Mouse (Mus musculus) right cerebral cortex, adult 2 months (tissue): Measurements from ENCODE around the gene Mta3.
"Not testable (repeated sequence)": the region's sequence is repeated elsewhere in the genome, so short reads cannot be mapped to it uniquely, and the experiment has no call there.

Experiments used
- DNase-seq, 2 experiments: peaks; one replicate each; pipeline ENCODE4 v3.0.0; 2021 to 2022; ENCODE audit warnings: low spot score in 2 of 2

The Mta3 gene

DNA sequence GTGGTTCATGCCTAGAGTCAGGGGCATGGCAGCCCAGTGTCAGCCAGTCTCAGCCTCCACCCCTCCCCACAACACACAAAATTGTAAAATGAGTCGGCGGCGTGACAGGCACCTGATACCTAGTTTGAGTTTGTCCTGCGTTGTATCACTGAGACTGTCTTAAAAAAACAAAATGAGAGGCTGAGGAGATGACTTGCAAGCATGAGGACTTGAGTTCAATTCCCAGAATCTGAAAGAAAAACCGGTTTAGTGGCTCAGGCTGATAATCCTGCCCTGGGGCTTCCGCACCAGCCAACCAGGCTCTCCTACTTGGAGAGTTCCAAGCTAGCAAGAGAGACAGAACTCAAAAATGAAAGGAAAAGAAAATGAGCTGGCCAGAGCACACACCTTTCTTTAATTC lies 2.9 kb downstream of the Mta3 start:
- no peak for DNase-seq

DNA sequence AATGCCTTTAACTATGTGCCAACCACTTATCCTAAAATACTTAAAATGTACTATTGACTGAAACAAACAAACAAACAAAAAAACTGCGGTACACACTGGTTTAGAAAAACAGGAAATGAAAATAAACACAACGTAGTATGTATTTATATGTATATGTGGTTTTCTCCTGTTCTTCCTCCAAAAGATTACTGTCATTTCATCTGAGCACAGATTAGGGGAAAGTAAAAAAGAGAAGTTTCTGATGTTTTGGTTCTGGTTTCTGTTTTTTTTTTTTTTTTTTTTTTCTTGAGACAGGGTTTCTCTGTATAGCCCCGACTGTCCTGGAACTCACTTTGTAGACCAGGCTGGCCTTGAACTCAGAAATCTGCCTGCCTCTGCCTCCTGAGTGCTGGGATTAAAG lies 3.6 kb downstream of the Mta3 start:
- not testable (repeated sequence) for DNase-seq

DNA sequence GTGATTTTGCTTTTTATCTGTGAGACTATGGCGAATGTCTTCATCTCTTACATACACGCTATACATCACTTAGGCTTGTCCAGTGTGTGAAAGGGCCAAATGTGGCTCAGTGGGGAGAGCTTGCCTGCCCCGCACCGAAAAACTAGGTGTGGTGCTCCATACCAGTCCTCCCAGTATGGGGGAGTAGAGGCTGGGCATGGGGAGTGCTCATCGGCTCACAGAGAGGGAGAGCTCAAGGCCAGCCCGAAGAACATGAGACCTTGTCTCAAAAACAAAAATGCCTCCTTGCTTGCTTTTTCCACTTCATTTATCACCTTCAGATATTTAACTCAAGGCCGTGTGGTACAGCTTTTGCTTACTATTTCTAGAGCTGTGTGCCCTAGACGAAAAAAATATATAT lies 4.7 kb downstream of the Mta3 start:
- DNase-seq: no peak

DNA sequence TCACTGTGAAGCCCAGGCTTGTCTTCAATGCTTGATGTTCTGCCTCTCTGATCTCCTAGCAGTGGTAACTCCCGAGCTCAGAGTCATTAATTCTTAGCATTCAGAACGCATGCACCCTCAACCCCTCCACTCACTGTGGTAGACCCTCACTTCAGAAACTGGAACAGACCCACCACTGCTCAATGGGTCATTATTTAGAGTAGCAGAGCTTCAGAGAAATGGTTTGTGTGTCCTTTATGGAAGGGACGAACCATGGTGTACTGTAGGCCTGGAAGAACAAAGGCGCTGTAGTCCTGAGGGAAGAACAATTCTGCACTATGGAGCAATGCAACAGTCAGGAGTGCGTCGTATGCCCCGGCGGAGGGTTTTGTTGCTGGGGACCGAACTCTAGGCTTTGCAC lies 6.4 kb downstream of the Mta3 start:
- no peak for DNase-seq

DNA sequence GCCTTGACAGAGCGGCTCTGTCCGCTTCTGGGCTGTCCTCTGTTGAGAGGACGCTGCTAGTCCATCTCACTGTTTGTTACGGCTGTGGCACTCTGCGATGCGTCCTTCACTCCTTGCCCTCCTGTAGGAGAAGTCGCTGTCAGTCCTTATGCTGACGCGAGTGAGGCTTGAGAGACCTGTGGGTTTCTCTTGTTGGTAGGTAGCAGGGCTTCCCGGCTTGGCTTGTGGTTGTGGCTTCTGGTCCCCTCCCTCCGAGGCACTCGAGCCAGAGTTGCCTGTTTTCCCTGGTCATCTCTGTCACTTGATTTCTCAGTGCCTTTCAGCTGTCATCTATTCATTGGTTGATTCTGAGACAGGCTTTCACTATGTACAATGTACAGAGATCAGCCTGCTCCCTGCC lies 14.5 kb downstream of the Mta3 start:
- DNase-seq: no peak

DNA sequence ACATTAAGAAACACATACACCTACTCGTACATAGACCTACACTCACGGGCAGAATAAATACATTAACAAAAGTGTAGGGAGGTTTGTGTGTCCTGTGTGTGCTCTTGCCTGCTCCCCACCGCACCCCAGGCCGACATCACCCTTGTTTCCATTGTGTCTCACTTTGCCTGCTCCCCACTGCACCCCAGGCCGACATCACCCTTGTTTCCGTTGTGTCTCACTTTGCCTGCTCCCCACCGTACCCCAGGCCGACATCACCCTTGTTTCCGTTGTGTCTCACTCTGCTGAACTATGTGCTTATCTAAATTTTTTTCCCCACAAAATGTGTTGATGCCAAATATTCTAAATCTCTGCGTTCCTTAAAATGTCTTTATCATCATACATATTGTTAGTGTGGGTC lies 15.2 kb downstream of the Mta3 start:
- no peak for DNase-seq

DNA sequence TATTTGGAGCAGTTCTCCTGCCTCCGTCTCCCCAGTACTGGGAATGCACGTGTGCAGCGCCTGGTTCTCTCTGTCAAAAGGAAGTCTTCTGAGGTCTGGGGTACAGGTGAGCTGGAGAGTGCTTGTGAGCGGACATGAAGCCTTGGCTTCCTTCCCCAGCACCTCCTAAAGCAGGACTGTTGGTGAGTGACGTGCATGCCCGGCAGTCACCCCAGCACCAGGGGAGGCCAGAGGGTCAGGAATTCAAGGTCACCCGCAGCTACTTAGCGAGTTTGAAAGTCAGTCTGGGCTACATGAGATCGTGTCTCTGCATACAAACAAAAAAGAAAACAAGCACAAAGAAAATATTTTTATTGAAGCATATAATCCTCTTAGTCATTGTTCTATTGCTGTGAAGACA lies 17.1 kb downstream of the Mta3 start:
- DNase-seq: no peak

DNA sequence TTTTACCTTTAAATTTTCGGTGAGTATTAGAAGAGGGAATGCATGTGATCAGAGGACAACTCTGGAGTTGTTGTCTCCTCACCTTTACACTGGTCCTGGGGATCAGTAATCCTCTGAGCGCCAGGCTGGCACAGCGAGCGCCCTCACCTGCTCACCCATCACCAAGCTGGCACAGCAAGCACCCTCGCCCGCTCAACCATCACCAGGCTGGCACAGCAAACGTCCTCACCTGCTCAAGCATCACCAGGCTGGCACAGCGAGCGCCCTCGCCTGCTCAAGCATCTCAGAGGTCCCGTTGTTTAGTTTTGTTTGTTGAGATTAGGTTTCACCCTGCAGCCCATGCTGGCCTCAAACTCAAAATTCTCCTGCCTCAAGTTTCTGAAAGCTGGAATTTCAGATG lies 20.5 kb downstream of the Mta3 start:
- no peak for DNase-seq

DNA sequence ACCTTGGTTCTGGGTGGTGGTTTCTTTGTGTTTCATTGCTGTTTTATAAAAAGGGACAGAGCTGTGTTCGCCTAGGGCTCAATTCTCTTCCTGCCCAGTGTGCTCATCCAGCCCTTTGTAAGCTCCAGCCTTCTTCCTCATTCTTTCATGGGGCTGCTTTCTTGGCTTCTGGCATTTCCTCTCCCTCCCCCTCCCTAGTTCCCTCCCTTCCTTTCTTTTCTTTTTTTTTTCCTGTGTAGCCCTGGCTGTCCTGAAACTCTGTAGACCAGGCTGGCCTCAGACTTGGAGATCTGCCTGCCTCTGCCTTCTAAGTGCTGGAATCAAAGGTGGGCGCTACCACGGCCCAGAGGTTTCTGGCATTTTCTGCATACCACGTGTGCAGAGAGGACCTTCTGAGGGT lies 21.7 kb downstream of the Mta3 start:
- no peak for DNase-seq

DNA sequence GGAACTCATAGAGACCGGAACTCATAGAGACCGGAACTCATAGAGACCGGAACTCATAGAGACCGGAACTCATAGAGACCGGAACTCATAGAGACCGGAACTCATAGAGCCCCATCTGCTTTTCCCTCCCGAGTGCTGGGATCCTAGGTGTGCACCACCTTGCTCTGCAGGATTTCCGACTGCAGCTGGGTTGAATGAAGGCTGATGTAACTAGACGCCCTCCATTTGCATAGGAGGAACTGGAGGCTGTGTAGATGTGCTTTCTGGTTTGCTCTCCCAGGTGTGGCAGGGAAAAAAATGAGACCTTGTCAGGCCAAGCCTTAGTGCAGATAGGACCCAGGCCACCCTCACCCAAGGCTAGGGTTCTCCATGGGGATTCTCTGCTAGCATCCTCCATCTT lies 23.1 kb downstream of the Mta3 start:
- no peak for DNase-seq

DNA sequence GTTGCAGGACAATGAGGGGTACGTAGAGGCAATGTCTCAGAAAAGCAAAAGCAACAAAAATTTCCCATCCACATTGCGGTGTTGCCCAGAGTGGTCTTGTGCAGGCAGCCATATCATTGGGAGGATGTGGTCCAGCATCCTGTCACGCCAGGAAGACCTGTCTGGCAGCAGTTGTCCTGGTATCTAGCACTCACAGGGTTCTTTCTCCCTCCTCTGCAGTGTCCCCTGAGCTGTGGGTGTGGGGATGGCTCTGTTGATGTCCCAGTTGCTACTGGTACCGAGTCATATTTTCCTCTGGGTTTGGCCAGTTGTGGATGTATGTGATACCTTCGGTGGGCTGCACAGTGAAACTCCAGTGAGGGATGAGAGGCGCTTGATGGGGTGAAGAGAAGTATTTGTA lies 24.2 kb downstream of the Mta3 start:
- no peak for DNase-seq

DNA sequence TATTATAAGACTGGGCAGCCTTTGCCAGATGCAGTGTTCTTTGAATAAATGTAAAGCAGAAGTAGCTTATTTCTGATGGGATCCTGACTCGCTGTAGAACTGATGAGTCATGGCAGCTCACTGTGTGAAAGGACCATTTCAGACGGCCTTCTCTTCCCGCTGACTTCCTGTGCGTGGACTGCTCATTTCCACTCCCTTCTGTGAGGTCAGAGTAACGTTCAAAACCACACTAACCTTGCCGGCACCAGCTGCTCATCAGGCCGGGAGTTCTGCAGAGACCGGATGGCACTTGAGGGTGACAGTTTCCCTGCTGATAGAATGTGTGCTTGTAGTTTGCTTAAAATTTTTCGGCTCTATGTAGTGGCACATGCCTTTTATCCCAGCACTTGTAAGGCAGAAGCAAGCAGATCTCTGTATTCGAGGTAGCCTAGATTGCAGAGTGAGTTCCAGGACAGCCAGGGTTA lies 26.2 kb downstream of the Mta3 start:
- peak; percentile 53 to 63 for DNase-seq

DNA sequence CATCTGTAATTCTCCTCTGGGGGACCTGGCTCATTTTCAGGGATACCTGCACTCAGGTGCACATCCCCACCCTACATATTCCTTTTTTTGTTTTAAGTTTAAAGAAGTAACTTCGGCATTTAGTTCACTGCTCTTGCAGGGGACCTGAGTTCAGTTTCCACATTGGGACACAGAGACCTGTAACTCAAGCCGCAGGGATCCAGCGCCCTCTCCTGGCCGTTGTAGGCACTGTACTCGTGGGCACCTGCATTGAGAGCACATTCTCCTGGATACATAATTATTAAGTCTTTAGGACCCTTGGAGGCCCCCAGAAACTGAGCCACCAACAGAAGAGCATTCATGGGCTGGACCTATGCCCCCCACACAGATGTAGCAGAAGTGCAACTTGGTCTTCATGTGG lies 26.8 kb downstream of the Mta3 start:
- DNase-seq: peak; percentile 28 to 39

DNA sequence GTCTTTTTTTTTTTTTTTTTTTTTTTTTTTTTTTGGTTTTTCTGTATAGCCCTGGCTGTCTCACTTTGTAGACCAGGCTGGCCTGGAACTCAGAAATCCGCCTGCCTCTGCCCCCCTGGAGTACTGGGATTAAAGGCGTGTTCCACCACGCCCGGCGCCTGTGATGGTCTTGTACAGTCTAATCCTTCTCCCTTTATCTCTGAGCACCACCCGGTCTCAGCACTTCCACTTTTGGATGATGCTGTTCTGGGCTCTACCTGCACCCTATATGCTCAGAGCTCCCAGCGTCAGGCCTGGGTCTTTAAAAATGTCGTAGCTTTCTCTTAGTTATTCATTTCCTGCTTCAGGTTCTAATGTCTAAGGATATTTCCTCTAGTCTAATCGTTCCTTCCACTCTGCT lies 30.7 kb downstream of the Mta3 start:
- no peak for DNase-seq

DNA sequence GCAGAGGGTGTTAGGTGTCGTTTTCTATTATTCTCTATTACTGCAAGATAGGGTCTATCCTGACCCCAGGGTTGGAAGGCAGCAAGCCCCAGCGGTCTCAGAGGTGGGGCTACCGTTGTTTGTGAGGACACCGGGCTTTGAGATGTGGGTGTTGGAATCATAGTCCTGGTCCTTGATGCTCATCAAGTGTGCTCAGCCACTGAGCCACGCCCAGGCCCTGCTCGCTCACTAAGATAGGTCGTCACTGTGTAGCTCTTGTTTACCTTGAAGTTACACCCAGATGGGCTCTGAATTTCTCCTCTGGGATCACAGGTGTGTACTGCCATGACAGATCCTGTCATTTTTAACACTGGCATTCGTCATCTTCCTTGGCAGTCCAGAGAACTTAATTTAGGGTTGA lies 31.8 kb downstream of the Mta3 start:
- DNase-seq: no peak

DNA sequence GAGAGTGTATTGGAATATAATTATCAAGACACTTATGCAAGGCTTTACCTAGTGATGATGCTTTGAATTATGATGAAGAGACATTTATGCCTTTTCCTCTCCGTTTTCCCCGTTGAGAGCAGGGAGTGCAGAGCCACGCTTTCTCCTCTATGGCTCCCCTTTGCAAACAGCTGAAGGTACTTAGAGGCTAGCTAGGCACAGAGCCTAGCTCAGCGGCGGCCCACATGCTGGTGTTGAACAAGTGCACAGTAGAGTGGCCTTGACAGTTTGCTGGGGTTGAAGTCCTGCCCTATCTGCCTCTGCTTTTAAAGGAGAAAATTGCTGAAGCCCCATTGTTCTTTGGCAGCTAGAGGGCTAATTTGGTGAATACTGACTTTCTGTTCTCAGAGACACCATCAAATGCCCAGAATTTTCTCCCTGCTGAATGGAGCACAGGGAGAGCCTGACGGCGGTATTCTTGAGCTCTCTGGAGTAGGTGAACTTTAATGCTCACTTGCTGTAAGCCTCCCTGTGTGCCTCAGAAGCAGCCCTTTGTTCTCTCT lies 34.2 kb downstream of the Mta3 start:
- DNase-seq: no peak

DNA sequence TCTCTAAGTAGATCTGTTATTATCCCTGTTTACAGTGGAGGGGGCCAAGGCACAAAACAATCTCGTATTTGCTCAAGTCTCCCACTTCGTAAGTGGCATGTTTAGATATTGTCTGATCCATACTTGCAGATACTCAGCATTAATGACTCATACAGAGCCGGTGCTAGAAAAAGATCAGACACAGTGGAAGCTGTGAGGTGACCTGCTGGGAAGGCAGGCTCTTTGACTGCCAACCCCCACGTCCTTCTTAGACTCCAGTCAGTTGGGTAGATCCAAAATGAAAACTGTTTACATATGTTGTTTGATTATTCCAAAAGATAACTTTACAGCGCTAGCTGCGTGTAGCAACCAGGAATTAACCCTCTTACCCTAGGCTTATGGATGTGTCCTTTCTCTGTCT lies 35.3 kb downstream of the Mta3 start:
- DNase-seq: peak in 1 of 2 experiments; percentile 10

DNA sequence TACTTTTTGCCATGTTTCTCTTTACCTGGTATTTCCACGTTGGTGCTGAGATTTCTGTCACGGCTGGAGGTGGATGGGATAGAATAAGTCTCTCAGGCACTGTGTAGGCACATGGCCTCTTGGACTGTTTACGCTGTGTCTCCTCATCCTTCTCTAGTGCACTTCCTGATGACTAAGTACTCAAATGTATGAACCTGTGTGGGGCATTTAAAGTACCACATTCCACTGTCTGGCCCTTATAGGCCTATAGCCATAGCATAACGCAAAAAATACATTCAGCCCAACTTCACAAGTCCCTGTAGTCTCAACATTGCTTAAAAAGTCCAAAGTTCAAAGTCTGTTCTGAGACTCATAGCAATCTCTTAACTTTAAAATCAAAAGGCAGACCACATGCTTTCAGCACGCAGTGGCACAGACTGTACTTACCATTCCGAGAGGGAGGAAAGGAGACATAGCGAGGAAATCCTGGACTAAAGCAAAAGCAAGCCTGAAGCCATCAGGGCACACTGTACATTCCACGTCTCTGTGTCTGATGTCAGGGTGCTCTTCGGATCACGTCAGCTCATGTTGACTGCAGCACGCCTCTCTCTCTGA lies 38.4 kb downstream of the Mta3 start:
- no peak for DNase-seq

DNA sequence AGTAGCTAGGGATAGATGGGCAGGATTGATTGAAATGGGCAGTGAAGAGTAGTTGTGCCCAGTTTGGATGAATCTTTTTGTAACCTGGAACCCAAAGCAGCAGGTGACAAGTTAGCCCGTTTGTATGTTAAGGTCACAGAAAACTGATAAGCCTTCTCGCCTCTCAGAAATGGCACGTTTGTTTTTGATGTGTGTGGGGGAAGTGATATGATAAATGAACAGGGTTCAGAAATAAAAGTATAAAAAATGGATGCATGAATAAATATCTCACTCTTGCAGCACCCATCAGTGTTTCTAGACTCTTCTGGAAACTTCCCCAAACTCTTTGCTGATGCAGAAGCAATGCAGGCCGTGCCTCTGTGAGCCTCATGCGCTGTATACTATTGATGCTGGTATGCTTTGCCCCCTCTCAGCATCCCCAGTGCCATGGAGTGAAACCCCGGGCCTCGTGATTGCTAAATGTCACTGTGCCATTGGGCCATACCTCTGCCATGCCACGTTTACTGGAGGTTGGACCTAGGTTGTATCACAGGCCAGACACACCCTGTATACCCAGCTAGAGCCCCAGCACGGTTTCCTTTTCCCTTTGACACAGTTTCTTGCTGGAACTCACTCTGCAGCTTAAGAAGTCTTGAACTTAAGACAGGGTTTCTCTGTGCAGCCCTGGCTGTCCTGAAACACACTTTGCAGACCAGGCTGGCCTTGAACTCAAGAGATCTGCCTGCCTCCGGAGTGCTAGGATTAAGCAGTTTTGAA lies 41.6 kb downstream of the Mta3 start:
- no peak for DNase-seq

DNA sequence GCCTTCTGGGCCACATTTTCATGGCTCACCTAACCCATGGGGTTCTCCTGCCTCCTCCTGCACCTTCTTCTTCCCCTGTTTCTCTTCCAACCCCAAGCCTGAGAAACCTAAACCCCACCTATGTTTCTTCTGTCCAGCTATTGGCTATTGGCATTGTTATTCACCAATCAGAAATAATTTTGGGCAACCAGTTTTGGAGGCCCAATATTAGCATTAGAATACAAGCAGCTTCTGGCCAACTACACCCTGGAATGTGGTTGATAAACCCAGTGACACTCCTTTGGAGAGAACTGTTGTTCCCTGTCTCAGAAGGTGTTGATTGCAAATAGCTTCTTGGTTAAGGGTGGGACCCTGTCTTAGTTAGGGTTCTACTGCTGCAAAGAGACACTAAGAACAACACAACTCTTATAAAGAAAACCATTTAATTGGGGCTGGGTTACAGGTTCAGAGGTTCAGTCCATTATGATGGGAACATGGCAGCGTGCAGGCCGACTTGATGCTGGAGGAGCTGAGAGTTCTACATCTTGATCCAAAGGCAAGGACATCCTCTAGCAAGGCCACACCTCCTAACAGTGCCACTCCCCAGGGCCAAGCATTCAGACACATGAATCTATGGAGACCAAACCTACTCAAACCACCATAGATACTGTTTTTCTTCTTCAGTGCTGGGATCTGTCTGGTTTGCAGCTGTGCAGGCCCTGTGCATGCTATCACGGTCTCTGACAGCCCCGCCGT lies 44.4 kb downstream of the Mta3 start:
- no peak for DNase-seq

DNA sequence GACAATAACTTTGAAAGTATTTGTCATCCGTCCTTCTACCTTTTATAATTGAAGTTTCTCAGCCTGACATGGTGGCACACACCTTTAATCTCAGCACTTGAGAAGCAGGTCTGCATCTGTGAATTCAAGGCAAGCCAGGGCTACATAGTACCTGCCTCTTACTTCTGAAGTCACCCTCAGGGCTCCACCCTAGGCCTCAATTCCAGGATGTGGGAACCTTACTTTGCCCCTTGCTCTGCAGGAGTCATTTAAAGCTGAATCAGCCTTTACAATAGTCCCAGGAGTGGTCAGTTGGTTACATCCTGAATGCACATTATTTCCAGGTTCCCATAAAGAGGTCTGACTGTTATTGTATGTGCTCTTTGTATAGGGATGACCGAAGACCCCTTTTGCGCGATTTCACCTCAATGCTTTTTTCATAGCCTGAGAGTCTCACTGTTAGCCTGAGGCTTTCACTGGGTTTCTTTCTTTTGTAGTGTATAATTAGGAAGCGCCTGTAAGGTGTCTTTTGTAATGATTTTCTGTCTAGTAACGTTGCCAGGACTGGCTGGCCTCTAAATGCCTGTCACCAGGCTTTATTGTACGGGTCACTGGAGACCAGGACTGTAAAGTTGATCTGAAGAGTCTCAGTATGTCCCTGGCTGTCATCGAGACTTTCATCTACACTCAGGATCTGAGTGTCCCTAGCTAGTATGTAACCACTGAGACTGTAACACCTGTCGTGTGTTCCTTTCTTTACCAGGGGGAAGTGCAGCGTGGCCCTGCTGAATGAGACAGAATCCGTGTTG lies 47.3 kb downstream of the Mta3 start:
- no peak for DNase-seq

DNA sequence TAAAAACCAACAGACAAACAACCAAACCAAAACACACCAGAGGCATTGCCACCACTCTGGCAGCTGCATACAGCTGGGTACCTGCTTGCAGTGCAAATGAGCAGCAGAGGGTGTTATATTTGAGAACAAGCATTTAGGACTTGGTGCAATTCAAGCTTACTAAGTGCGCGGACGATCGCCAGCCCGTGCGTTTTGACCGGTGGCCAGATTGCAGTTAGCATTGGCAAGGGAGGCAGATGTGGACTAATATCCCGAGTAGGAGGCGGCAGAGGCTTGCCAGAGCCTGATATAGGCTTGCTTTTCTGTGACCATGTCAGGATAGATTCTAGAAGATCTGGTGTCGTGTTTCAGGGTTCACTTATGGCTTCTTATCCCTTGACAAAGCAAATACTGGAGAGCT lies 52.1 kb downstream of the Mta3 start:
- no peak for DNase-seq
